Comparison of ENCODE assay signal across 8 mouse cellular contexts in genomic region chr7:74011976-74012857, GRCm38 (mm10). TPM values are rescaled to one million over a fixed set of nuclear protein-coding genes. Genes with fewer than 3 reads are reported as not detected.
A peak's percentile ranks its signal among the peaks of the same experiment; 100 is the strongest.
DNase-seq lines count a peak whose midpoint lies in the region; ATAC-seq and TF ChIP-seq lines count a peak whose summit lies in the region.

No protein-coding gene starts in this region.

- WGBS in kidney, adult 2 months: 9% methylated on average over 43 of the region's 43 CpGs
- 5% methylated on average over 43 of the region's 43 CpGs for WGBS in liver, embryonic 13.5 days (ENCODE audit: insufficient replicate concordance)
- WGBS in stomach, postnatal 0 days: 4% methylated on average over 43 of the region's 43 CpGs

- no peak for TF ChIP-seq POLR2A in kidney, adult 2 months (IDR thresholded peaks at IDR 0.05; ENCODE audit: low read depth, low read length)
- TF ChIP-seq POLR2A in brain, embryonic 14.5 days (IDR thresholded peaks at IDR 0.05; ENCODE audit: borderline replicate concordance, extremely low read depth, insufficient read depth, insufficient read length, poor library complexity, severe bottlenecking): no peak

- H3K9me3 ChIP-seq in liver, embryonic 13.5 days (replicated peaks): no peaks in the 10 kb centered on the region
- H3K9me3 ChIP-seq in stomach, postnatal 0 days (ENCODE audit: control insufficient read depth, low read length): no peaks in the 10 kb centered on the region

- no peaks in the 10 kb centered on the region for H3K36me3 ChIP-seq in kidney, adult 2 months (ENCODE audit: control insufficient read depth, insufficient read depth, low read length)
- H3K36me3 ChIP-seq in liver, embryonic 13.5 days: no peaks in the 10 kb centered on the region
- no peaks in the 10 kb centered on the region for H3K36me3 ChIP-seq in stomach, postnatal 0 days (ENCODE audit: control insufficient read depth, insufficient read depth, low read length)

- ATAC-seq in granulocyte monocyte progenitor cell, adult 5-6 weeks (replicated peaks; ENCODE audit: poor library complexity, severe bottlenecking): 0 out of 2 replicates have a peak, but pooled peaks have one; percentile 9
- no peak for ATAC-seq in liver, embryonic 13.5 days (ENCODE audit: low read depth)
- ATAC-seq in stomach, postnatal 0 days (ENCODE audit: low FRiP score, low TSS enrichment): no peak

- H3K9ac ChIP-seq in liver, embryonic 13.5 days: no peak overlapping the region
- peak overlapping the region; percentile 59 for H3K9ac ChIP-seq in stomach, postnatal 0 days (ENCODE audit: low read length)

- H3K4me2 ChIP-seq in liver, embryonic 13.5 days: peak overlapping the region; percentile 66
- peak overlapping the region; percentile 97 for H3K4me2 ChIP-seq in stomach, postnatal 0 days (replicated peaks; ENCODE audit: low read depth)

- H3K27ac ChIP-seq in kidney, adult 2 months (ENCODE audit: insufficient read depth, low read depth, low read length): no peak overlapping the region
- no peak overlapping the region for H3K27ac ChIP-seq in liver, embryonic 13.5 days
- no peak overlapping the region for H3K27ac ChIP-seq in stomach, postnatal 0 days (replicated peaks)

- no peak for DNase-seq in kidney, adult 2 months
- DNase-seq in kidney, adult 9 months: no peak
- peak; percentile 57 for DNase-seq in brain, embryonic 14.5 days (ENCODE audit: low read depth)
- no peak for DNase-seq in liver, embryonic 13.5 days
- DNase-seq in stomach, postnatal 0 days (ENCODE audit: low spot score): peak; percentile 24
- no peak for DNase-seq in cerebellum, adult 11-12 months
- DNase-seq in ovary, adult 18-20 months (ENCODE audit: low spot score): no peak

- peak overlapping the region; percentile 58; the same call in 1 of the 2 replicates for H3K4me3 ChIP-seq in kidney, adult 2 months (ENCODE audit: insufficient read depth, low read depth, low read length)
- H3K4me3 ChIP-seq in liver, embryonic 13.5 days (replicated peaks): peak overlapping the region; percentile 51
- peak overlapping the region; percentile 65 for H3K4me3 ChIP-seq in stomach, postnatal 0 days (ENCODE audit: low read depth, low read length)

- TF ChIP-seq CTCF in kidney, adult 2 months (conservative IDR thresholded peaks at IDR 0.05; ENCODE audit: insufficient read depth, insufficient read length, low read depth, low read length): no peak
- TF ChIP-seq CTCF in brain, embryonic 14.5 days (IDR thresholded peaks at IDR 0.05; ENCODE audit: borderline replicate concordance, extremely low read depth, insufficient read depth, insufficient read length): no peak
- TF ChIP-seq CTCF in stomach, postnatal 0 days (IDR thresholded peaks at IDR 0.05; ENCODE audit: low read depth): no peak

- peaks cover 2% of the 10 kb centered on the region; the same call in 1 of the 2 replicates for H3K27me3 ChIP-seq in kidney, adult 2 months (replicated peaks; ENCODE audit: control insufficient read depth, insufficient read depth, low read length)
- H3K27me3 ChIP-seq in liver, embryonic 13.5 days: peaks cover 48% of the 10 kb centered on the region
- no peaks in the 10 kb centered on the region for H3K27me3 ChIP-seq in stomach, postnatal 0 days (ENCODE audit: control insufficient read depth, insufficient read depth, low read length)

- H3K4me1 ChIP-seq in kidney, adult 2 months (ENCODE audit: control insufficient read depth, insufficient read depth, low read length): no peaks in the 10 kb centered on the region
- peaks cover 7% of the 10 kb centered on the region for H3K4me1 ChIP-seq in liver, embryonic 13.5 days (replicated peaks)
- H3K4me1 ChIP-seq in stomach, postnatal 0 days (replicated peaks; ENCODE audit: control insufficient read depth, insufficient read depth): no peaks in the 10 kb centered on the region

- no peak for TF ChIP-seq EP300 in stomach, postnatal 0 days (optimal IDR thresholded peaks at IDR 0.05)

RNA-seq across cellular contexts. Expression of gene St8sia2, which starts 1.3 kb away (rescaled TPM):
- polyA plus RNA-seq in kidney, adult 2 months (2012; rRNA removed): 0.24 and 0.31 TPM in 2 replicates
- 72.4 and 129 TPM in 2 replicates for polyA plus RNA-seq in brain, embryonic 14.5 days (2012; rRNA removed)
- total RNA-seq in granulocyte monocyte progenitor cell, adult 5-6 weeks (2014; fragmentation: Nextera tagmentation): 1.7 TPM in 1 of 2 replicates, not detected in the other
- total RNA-seq in granulocyte monocyte progenitor cell, adult 5-6 weeks (2017): not detected in 2 replicates
- polyA plus RNA-seq in liver, embryonic 13.5 days (2015; fragmentation: Nextera tagmentation; extraction: Ambion mirVana): 0.10 and 0.21 TPM in 2 replicates
- polyA plus RNA-seq in stomach, postnatal 0 days (2015; fragmentation: Nextera tagmentation; extraction: Ambion mirVana): 1.0 and 1.6 TPM in 2 replicates

Comparison
In these comparisons a context has a peak if more than half of its experiments do, and no peak if none do; other contexts are left out.
1. DNase-seq: peak in brain, embryonic 14.5 days (single experiment) and stomach, postnatal 0 days (single experiment); none in kidney, adult 2 months (single experiment), kidney, adult 9 months (single experiment), liver, embryonic 13.5 days (single experiment), cerebellum, adult 11-12 months (single experiment) and ovary, adult 18-20 months (single experiment).
2. RNA of gene St8sia2, which starts 1.3 kb away (polyA plus RNA-seq): 72.4 to 129 TPM in brain, embryonic 14.5 days; 1.0 to 1.6 TPM in stomach, postnatal 0 days, 0.24 to 0.31 TPM in kidney, adult 2 months and 0.10 to 0.21 TPM in liver, embryonic 13.5 days; every median in the first group is over 10 times any median in the second.
3. Peak in every context shown above with its lines, with median percentiles within 50 percentile points of each other: H3K4me3 ChIP-seq.